Mouse (Mus musculus) adrenal gland, postnatal 36 days (tissue): Measurements from ENCODE around the gene Defb33. TPM values are rescaled to one million over a fixed set of nuclear protein-coding genes. Genes with fewer than 3 reads are reported as not detected.

Experiments used
- DNase-seq, 2 experiments: peaks; one replicate each; pipeline ENCODE4 v3.0.0; 2021; ENCODE audit warnings: mixed read lengths in 1 of 2
- long read RNA-seq, 2 experiments: library from polyadenylated mRNA; stranded (forward); transcript quantifications; one replicate each; pipeline ENCODE4 v2.0.0; 2021; ENCODE audit warnings: borderline sequencing depth in 2 of 2
- total RNA-seq, 2 experiments: library from RNA; stranded (reverse); gene quantifications; 2 replicates each; pipeline ENCODE4 v1.2.3; 2021

Gene Defb33
- total RNA-seq, result not detected
- long read RNA-seq, experiment 1, result 0 reads
- long read RNA-seq, experiment 2, result 0 reads

DNA sequence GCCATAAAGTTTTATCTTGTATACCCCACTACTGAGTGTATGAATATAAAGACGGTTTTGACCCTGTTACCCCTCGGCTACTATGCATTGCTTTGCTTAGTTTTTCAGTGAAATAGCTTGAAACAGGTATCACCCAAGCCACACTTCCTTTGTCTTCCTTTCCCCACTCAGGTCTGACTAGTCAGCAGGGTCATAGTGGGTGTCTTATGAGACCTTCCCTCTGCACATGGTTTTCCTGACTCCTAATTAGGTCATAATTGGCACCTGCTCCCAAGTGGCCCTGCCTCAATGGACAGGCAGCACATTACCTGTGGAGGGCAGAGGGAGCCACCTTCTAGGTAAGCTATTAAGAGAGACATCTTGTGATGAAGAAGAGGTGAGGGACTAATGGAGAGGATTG, at the start of gene Defb33:
Gene Defb33, plus strand, starts transcription at position 301 of the 400 bp plus-strand sequence.
- no peak for DNase-seq

DNA sequence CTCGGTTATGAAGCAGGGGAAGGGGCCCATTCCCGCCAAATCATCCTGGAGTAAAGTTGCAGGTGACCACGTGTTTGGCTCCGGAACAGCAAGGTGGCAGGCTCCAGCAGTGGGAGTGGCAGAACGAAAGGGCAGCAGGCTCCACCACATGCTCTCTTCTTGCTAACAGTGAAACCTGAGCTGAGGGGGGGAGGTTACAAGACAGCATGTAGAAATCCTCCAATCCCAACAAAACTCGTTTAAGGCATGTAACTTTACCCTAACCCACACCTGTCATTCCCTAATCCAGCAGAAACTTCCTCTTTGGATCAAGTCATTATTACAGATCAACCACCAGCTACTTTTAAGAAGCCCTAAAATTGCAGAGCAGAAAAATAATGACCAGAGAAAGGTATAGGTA, 17.9 kb upstream of the Defb33 start:
- DNase-seq, result no peak

DNA sequence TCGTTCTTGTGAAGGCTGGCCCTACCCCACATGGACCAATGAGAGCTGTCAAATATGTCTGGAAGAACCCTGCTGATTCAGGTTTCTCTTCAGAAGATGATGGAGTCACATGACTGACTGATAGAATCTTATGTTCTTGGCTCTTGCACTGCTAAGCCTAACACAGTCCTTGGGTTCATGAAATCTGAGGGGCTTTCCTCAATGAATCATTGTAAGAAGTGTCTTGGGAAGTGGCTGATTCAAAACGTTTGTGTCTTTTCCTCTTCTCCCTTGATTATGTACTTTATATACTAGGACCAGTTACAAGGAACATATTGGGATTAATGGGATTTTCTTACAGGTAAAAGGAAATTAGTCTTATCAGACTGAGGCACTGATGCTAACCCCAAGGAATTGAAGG, 10.1 kb downstream of the Defb33 start, which contains the start of gene Gm15056:
Gene Gm15056, minus strand, starts transcription at position 101 of the 400 bp plus-strand sequence.
- no peak for DNase-seq

DNA sequence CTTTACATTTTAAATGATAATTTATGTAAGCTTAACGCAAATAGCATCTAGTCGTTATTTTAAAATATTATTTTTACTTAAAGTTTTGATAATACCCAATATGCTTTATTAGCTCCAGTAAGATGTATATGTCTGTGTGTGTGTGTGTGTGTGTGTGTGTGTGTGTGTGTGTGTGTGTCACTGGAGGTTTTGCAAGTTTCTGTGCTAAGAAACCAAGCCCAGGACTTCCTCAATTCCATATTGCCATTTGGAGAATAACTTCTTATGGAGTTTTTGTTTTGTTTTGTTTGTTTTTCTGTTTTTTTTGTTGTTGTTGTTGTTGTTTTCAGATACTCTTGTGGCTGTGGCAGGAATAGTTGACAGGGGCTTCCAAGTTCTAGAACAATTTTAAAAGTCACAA, 14.7 kb downstream of the Defb33 start:
- no peak for DNase-seq

DNA sequence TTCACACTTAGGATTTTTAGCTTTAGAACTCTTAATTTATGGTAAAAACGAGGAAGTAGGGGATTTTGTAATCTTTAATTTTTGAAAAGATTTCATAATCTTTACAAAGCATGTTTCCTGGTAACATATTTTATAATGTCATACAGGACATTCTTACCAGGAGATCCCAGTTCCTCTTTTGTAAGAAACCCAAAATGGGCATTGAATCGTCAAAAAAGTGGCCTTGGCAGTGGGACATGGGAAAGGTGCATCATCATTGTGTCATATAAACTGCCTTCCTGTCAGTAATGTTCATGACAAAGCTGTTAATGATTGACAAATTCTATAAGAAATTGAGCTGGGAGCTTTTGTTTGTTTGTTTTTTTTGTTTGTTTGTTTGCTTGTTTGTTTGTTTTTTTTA, 15.8 kb downstream of the Defb33 start:
- no peak for DNase-seq

DNA sequence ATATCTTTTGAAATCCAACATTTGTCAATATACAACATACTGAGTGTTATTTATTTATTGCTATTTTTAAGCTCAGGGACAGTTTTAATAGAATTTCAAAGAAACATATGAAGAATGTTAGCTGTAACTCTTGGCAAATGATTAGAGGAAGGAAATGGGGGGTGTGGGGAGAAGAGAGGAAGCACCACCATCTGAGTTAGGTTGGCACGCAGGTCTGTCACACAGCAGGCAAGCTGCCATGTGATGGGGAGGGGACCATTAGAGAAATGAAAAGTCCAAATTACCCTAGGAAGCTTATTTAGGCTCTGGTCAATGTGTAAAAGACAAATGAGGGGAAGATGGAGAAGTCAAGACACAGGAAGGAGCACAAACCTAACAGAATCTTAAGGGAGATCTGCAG, 19.8 kb downstream of the Defb33 start:
- DNase-seq, result no peak

DNA sequence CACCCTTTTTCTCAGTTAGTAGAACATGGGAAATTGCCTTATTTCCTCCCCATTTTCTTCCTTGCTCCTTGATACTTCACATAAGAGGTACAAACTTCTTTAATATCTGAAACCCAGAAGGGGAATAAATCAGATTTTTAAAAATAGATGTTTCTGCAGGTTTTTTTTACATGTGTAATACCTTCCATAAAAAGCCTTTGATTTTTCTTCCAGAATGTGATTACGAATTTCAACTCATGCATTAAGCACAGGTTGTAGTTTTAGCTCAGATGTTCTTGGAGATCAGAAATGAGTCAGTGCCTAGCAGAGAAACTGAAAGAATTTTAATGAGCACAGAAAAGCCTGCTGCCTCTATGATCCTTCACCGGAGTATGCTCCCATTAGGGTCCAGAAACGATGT, 29.5 kb downstream of the Defb33 start, which contains the start of gene Gm6040:
Gene Gm6040, minus strand, starts transcription at position 101 of the 400 bp plus-strand sequence.
- no peak for DNase-seq

DNA sequence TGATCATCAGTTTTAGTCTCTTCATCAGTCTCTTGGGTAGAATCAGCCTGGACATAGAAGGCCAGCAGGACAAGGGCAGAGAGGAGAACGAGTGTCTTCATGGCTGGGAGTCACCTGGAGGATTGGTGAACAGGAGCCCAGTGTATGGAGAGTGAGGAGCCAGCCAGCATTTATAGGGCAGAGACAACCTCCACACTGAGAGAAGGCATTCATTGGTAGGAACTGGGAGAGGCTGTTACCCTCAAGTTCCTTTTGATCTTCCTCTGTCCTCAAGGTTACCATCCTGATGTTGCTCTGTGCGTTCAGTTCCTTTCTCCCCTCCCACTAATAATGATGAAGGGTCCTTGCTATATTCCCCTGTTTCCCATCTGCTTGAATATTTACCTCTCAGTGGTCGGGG, 52.1 kb downstream of the Defb33 start, which contains the start of gene AY761185:
Gene AY761185, minus strand, starts transcription at position 101 of the 400 bp plus-strand sequence.
- DNase-seq, result no peak

Other genes with a start within 250 kb of the Defb33 start
- not detected for gene Gm15056, start 10.0 kb downstream of the Defb33 start, total RNA-seq
- not detected for gene Gm6040, start 29.4 kb downstream of the Defb33 start, total RNA-seq
- gene AY761185, start 52.0 kb downstream of the Defb33 start, total RNA-seq, result not detected
- not detected for gene Defa21, start 132.9 kb downstream of the Defb33 start, total RNA-seq
- gene Defa23, start 162.4 kb downstream of the Defb33 start, total RNA-seq, result not detected
- not detected for gene Defa35, start 172.4 kb downstream of the Defb33 start, total RNA-seq
- not detected for gene Defa25, start 191.8 kb downstream of the Defb33 start, total RNA-seq
- gene Gm14851, start 203.4 kb downstream of the Defb33 start, total RNA-seq, result not detected
- not detected for gene Defa30, start 242.0 kb downstream of the Defb33 start, total RNA-seq